Mouse (Mus musculus) heart, embryonic 15.5 days (tissue): ENCODE measurements around the gene Clasrp. TPM values are rescaled to one million over a fixed set of nuclear protein-coding genes. Genes with fewer than 3 reads are reported as not detected.
A peak's percentile ranks its signal among the peaks of the same experiment; 100 is the strongest.

Experiments used
- ATAC-seq: fragments of 200-750 bp; cut with Nextera tagmentation; replicated peaks from 2 replicates; pipeline ENCODE4 v1.8.0; 2017; ENCODE audit warnings: low read depth, moderate TSS enrichment; ENCODE audit not compliant: insufficient number of reproducible peaks, insufficient read depth, low FRiP score
- H3K27ac ChIP-seq: fragments of 300-500 bp; sonication (generic); 2 replicates; pipeline ENCODE4 v1.5.1; 2015; ENCODE audit warnings: mild to moderate bottlenecking, inconsistent platforms
- H3K27me3 ChIP-seq: fragments of 300-500 bp; sonication (generic); 2 replicates; pipeline ENCODE4 v1.6.1; 2015; ENCODE audit warnings: inconsistent platforms
- H3K36me3 ChIP-seq: fragments of 300-500 bp; sonication (generic); 2 replicates; pipeline ENCODE4 v1.6.1; 2015; ENCODE audit warnings: mild to moderate bottlenecking, inconsistent platforms
- H3K4me1 ChIP-seq: fragments of 300-500 bp; sonication (generic); replicated peaks from 2 replicates; pipeline ENCODE4 v1.6.1; 2015; ENCODE audit warnings: inconsistent platforms
- H3K4me2 ChIP-seq: fragments of 300-500 bp; sonication (generic); 2 replicates; pipeline ENCODE4 v1.6.1; 2015; ENCODE audit warnings: inconsistent platforms, mild to moderate bottlenecking, moderate library complexity
- H3K4me3 ChIP-seq: fragments of 300-500 bp; sonication (generic); 2 replicates; pipeline ENCODE4 v1.5.1; 2015; ENCODE audit warnings: mild to moderate bottlenecking, inconsistent platforms
- H3K9ac ChIP-seq: fragments of 300-500 bp; sonication (generic); 2 replicates; pipeline ENCODE4 v1.6.1; 2015; ENCODE audit warnings: mild to moderate bottlenecking, inconsistent platforms
- H3K9me3 ChIP-seq: fragments of 300-500 bp; sonication (generic); replicated peaks from 2 replicates; pipeline ENCODE4 v1.6.1; 2016; ENCODE audit warnings: inconsistent platforms
- WGBS: fragments of 180-500 bp; shearing (Covaris S2); methylation state at CpG from one replicate; pipeline ENCODE4 v1.1.7; 2015; ENCODE audit warnings: mixed read lengths; 5-methylcytosine and 5-hydroxymethylcytosine counted together
- polyA plus RNA-seq: library from polyadenylated mRNA; unstranded; fragments of >200 nt; fragmentation: Nextera tagmentation; extraction: Ambion mirVana; gene quantifications from 2 replicates; pipeline ENCODE4 v1.2.1, GENCODE M21; 2015

Clasrp gene
- 28.5 and 39.0 TPM in 2 replicates for polyA plus RNA-seq

DNA sequence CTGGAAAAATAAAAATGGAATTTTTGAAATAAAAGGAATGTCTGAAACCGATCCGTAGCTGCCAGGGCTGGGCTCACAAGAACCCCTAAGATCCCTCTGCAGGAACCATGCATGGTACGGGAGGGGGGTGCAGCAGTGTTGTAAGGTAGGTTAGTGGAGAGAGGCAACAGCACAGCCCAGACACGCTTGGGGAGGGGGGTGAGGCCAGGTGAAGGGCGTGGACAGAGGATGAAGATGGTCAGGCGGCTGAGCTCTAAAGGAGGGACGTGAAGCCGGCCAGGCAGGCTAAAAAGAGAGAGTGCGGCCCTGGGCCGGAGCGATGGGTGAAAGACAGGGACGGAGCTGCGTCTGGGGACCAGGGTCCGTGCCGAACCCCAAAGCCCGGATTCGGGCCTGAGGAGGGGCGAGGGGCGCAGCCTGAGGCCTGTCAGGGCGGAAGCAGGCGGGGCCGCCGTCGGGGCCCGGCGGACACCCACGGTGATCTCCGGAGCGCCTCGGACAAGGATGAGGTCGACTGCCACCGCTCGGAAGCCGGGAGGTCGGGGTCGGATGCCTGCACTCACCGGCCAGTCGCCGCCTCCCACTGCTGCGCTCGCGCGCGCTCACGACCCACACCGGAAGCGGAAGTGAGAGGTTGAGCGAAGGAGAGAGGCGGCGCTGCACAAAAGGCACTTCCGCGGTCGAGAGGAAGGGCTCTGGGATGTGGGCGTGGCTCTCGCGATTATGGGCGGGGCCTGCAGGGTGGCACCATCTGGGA is at the start of gene Clasrp:
Clasrp (minus strand) TSS at position 638 of the 757 bp plus-strand sequence.
- peak within 1 kb of the TSS; percentile 79 for H3K27ac ChIP-seq
- no peaks in the 10 kb centered on the region for H3K27me3 ChIP-seq
- peaks cover 17% of the 10 kb centered on the region; the same call in 1 of the 2 replicates for H3K36me3 ChIP-seq
- 1% methylated on average over 57 of the region's 57 CpGs for WGBS
- peak within 1 kb of the TSS; percentile 96 for H3K9ac ChIP-seq
- H3K4me1 ChIP-seq: peaks cover 32% of the 10 kb centered on the region
- peak within 1 kb of the TSS; percentile 83 for H3K4me2 ChIP-seq
- ATAC-seq: peak; percentile 92
- peak within 1 kb of the TSS; percentile 94 for H3K4me3 ChIP-seq
- no peaks in the 10 kb centered on the region for H3K9me3 ChIP-seq

DNA sequence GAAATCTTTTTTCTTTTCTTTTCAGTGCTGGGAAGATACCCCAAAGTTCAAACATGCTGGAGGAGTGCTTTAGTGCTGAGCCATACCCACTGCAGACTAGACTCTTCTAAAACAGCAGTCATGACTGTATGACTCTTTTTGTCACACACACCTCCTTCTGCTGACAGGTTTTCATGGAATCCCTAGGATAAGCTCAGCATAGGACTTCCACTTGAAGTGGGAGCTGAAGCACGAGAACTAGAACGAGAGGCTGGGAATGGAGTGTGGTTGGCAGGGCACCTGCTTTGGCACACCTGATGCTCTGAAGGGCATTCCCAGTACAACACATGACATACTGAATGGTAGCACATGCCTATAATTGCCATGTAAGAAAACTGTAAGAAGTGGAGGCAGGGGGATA is 48.3 kb upstream of the Clasrp start:
- ATAC-seq: peak; percentile 75; the same call in 1 of the 2 replicates
- 0 out of 2 replicates have a peak overlapping the region, but pooled peaks have one; percentile 19 for H3K27ac ChIP-seq
- H3K9ac ChIP-seq: no peak overlapping the region
- H3K27me3 ChIP-seq: no peaks in the 10 kb centered on the region
- 60% methylated on average over 2 of the region's 2 CpGs for WGBS
- no peak overlapping the region for H3K4me2 ChIP-seq
- H3K4me1 ChIP-seq: peaks cover 5% of the 10 kb centered on the region
- H3K36me3 ChIP-seq: peaks cover 63% of the 10 kb centered on the region
- no peaks in the 10 kb centered on the region for H3K9me3 ChIP-seq
- no peak overlapping the region for H3K4me3 ChIP-seq

GRCm38 (mm10) chr7:19651063-19651786 is 46.9 kb upstream of the Clasrp start:
- no peak for ATAC-seq
- Histone ChIP-seq H3K4me1 (no peaks in the 10 kb centered on the region; the same call in none of the 2 replicates), H3K4me2 (no peak overlapping the region), H3K27me3 (no peaks in the 10 kb centered on the region), H3K9ac (no peak overlapping the region), H3K27ac (no peak overlapping the region), H3K36me3 (peaks cover 70% of the 10 kb centered on the region), H3K9me3 (no peaks in the 10 kb centered on the region), H3K4me3 (no peak overlapping the region)
- WGBS: 77% methylated on average over 6 of the region's 6 CpGs

- H3K4me2 ChIP-seq: no peak overlapping the region
- no peak for ATAC-seq
- H3K4me3 ChIP-seq: no peak overlapping the region
- H3K9me3 ChIP-seq: no peaks in the 10 kb centered on the region
- H3K9ac ChIP-seq: no peak overlapping the region
- no peaks in the 10 kb centered on the region for H3K27me3 ChIP-seq
- peaks cover 85% of the 10 kb centered on the region for H3K36me3 ChIP-seq
- WGBS: 92% methylated on average over 4 of the region's 4 CpGs
- no peak overlapping the region for H3K27ac ChIP-seq
- H3K4me1 ChIP-seq: peaks cover 6% of the 10 kb centered on the region
These were observed 36.9 kb upstream of the Clasrp start for GRCm38 (mm10) chr7:19641223-19641622.

DNA sequence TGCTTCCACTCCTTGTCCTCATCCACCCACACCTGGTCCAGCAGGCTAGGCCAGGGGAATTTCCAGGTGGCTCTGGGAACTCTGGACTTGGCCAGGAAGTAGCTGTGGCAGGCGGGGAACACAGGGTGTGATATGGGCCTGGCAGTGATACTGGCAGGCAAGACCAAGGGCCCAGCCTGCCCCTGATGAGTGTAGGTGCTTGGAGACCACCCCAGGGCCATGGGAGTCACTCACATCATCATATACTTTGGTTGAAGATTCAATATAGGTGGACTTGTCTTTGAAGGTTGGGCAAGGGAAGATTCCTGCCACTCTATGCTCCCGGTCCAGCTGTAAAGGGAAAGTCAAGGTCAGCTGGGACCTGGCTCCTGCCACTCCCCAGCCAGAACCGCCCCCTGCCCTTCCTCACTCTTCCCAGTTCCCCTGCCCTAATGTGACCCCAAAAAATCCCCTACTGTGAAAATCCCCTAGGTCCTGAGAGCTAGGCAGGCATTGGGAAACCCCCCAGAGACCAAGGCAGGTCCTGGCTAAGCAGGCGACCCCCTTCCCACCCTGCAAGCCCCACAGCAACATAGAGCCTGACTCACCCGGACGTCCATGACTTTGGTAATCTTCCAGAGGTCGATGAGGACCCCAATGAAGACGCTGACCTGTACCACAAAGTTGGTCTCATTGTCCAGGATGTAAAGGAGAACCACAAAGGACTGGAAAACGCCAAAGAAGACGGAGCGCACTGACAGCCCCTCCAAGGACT is 31.0 kb upstream of the Clasrp start:
- Histone ChIP-seq H3K4me2 (no peak overlapping the region), H3K4me3 (no peak overlapping the region), H3K9ac (no peak overlapping the region), H3K9me3 (no peaks in the 10 kb centered on the region), H3K27ac (no peak overlapping the region), H3K4me1 (peaks cover 13% of the 10 kb centered on the region), H3K27me3 (no peaks in the 10 kb centered on the region), H3K36me3 (peaks cover 73% of the 10 kb centered on the region)
- no peak for ATAC-seq
- 86% methylated on average over 11 of the region's 11 CpGs for WGBS

GRCm38 (mm10) chr7:19634591-19634990 is 30.3 kb upstream of the Clasrp start:
- no peak overlapping the region for H3K27ac ChIP-seq
- WGBS: 88% methylated on average over 2 of the region's 2 CpGs
- peaks cover 15% of the 10 kb centered on the region for H3K4me1 ChIP-seq
- no peaks in the 10 kb centered on the region for H3K27me3 ChIP-seq
- no peak for ATAC-seq
- H3K4me3 ChIP-seq: no peak overlapping the region
- no peak overlapping the region for H3K4me2 ChIP-seq
- H3K9me3 ChIP-seq: no peaks in the 10 kb centered on the region
- no peak overlapping the region for H3K9ac ChIP-seq
- peaks cover 69% of the 10 kb centered on the region for H3K36me3 ChIP-seq

DNA sequence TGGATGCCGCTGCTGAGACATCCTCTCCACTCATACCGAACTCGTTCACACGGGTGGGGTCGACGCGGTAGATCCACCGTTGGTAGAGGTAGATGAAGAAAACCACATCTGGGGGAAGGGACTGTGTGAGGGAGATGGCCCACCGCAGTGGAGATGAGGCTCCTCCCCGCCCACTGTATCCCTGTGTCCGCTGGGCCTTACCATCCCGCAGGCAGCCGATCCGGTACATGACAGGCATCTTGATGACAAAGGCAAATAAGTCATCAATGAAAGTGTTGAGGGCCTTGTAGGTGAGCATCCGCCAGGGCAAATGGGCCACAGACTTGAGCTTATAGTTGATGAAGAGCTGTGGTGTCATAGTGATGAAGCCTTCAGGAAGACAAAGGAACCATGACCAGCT is 29.6 kb upstream of the Clasrp start:
- WGBS: 92% methylated on average over 15 of the region's 15 CpGs
- peaks cover 62% of the 10 kb centered on the region for H3K36me3 ChIP-seq
- no peaks in the 10 kb centered on the region for H3K27me3 ChIP-seq
- no peak for ATAC-seq
- no peaks in the 10 kb centered on the region for H3K9me3 ChIP-seq
- H3K4me3 ChIP-seq: no peak overlapping the region
- H3K4me2 ChIP-seq: no peak overlapping the region
- no peak overlapping the region for H3K27ac ChIP-seq
- H3K9ac ChIP-seq: no peak overlapping the region
- peaks cover 18% of the 10 kb centered on the region for H3K4me1 ChIP-seq

DNA sequence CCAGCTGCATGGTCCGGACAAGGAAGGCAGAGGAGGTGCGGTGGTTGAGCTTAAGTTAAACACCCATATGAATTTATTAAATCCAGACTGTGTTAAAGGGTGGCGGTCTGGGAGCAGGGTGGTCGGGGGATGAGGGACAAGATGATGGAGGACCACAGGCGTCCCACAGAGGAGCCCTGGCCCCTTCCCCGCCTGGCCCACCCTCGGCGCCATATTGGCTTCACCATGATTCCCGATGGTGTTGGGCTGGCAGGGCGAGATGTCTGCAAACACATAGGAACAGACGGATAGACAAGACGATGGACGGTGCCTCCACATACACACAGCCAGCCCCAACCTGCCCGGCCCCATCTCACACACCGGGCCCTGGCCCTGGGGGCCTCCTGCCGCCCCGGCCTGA is 28.9 kb upstream of the Clasrp start:
- Histone ChIP-seq H3K36me3 (peaks cover 56% of the 10 kb centered on the region), H3K27ac (no peak overlapping the region), H3K9ac (no peak overlapping the region), H3K27me3 (no peaks in the 10 kb centered on the region), H3K4me1 (peaks cover 23% of the 10 kb centered on the region), H3K4me3 (no peak overlapping the region), H3K4me2 (no peak overlapping the region), H3K9me3 (no peaks in the 10 kb centered on the region)
- ATAC-seq: no peak
- WGBS: 84% methylated on average over 17 of the region's 17 CpGs

GRCm38 (mm10) chr7:19632720-19633119 is 28.4 kb upstream of the Clasrp start:
- ATAC-seq: no peak
- no peaks in the 10 kb centered on the region for H3K27me3 ChIP-seq
- peaks cover 51% of the 10 kb centered on the region for H3K36me3 ChIP-seq
- no peak overlapping the region for H3K4me3 ChIP-seq
- H3K4me2 ChIP-seq: no peak overlapping the region
- peaks cover 28% of the 10 kb centered on the region for H3K4me1 ChIP-seq
- H3K9me3 ChIP-seq: no peaks in the 10 kb centered on the region
- H3K9ac ChIP-seq: no peak overlapping the region
- H3K27ac ChIP-seq: no peak overlapping the region

- ATAC-seq: no peak
- Histone ChIP-seq H3K4me2 (no peak overlapping the region), H3K36me3 (peaks cover 48% of the 10 kb centered on the region), H3K9ac (no peak overlapping the region), H3K9me3 (no peaks in the 10 kb centered on the region), H3K4me1 (peaks cover 28% of the 10 kb centered on the region), H3K27me3 (no peaks in the 10 kb centered on the region), H3K4me3 (no peak overlapping the region), H3K27ac (no peak overlapping the region)
These were observed 28.0 kb upstream of the Clasrp start for GRCm38 (mm10) chr7:19632275-19632674.

GRCm38 (mm10) chr7:19629361-19629734 is 25.1 kb upstream of the Clasrp start, which contains the start of gene Relb:
TSS of gene Relb (minus strand) at chr7:19629438.
- Histone ChIP-seq H3K9me3 (no peaks in the 10 kb centered on the region), H3K27ac (peak within 1 kb of the TSS; percentile 83), H3K4me1 (peaks cover 15% of the 10 kb centered on the region), H3K4me3 (peak within 1 kb of the TSS; percentile 65), H3K9ac (peak within 1 kb of the TSS; percentile 56), H3K4me2 (peak within 1 kb of the TSS; percentile 88), H3K27me3 (no peaks in the 10 kb centered on the region), H3K36me3 (peaks cover 25% of the 10 kb centered on the region)
- 0% methylated on average over 30 of the region's 41 CpGs for WGBS
- peak; percentile 67 for ATAC-seq
